Mouse (Mus musculus) intestine, embryonic 14.5 days (tissue): ENCODE results near the gene Edc3. TPM values are rescaled to one million over a fixed set of nuclear protein-coding genes. Genes with fewer than 3 reads are reported as not detected.

Source experiments
- ATAC-seq: fragments of 200-750 bp; cut with Nextera tagmentation; replicated peaks from 2 replicates; pipeline ENCODE4 v1.8.0; 2017; ENCODE audit warnings: low read depth, moderate number of reproducible peaks, moderate TSS enrichment, moderate library complexity; ENCODE audit not compliant: low FRiP score, low TSS enrichment
- DNase-seq: peaks from one replicate; pipeline ENCODE4 v3.0.0-alpha.2; 2018; ENCODE audit warnings: low spot score
- H3K27ac ChIP-seq: fragments of 300-500 bp; sonication (generic); 2 replicates; pipeline ENCODE4 v1.5.1; 2014; ENCODE audit warnings: low read depth, mild to moderate bottlenecking, control low read depth
- H3K27me3 ChIP-seq: fragments of 300-500 bp; sonication (generic); replicated peaks from 2 replicates; pipeline ENCODE4 v1.6.1; 2014; ENCODE audit warnings: low read length, control low read depth; ENCODE audit not compliant: control insufficient read depth, insufficient read depth
- H3K36me3 ChIP-seq: fragments of 300-500 bp; sonication (generic); 2 replicates; pipeline ENCODE4 v1.6.1; 2014; ENCODE audit warnings: low read length, control low read depth; ENCODE audit not compliant: control insufficient read depth, insufficient read depth
- H3K4me1 ChIP-seq: fragments of 300-500 bp; sonication (generic); replicated peaks from 2 replicates; pipeline ENCODE4 v1.6.1; 2014; ENCODE audit warnings: low read length, control low read depth, mixed read lengths; ENCODE audit not compliant: control insufficient read depth, insufficient read depth
- H3K4me2 ChIP-seq: fragments of 300-500 bp; sonication (generic); 2 replicates; pipeline ENCODE4 v1.6.1; 2014; ENCODE audit warnings: low read length
- H3K4me3 ChIP-seq: fragments of 300-500 bp; sonication (generic); 2 replicates; pipeline ENCODE4 v1.5.1; 2014; ENCODE audit warnings: low read depth, low read length, control low read depth, mixed read lengths
- H3K9ac ChIP-seq: fragments of 300-500 bp; sonication (generic); 2 replicates; pipeline ENCODE4 v1.6.1; 2014; ENCODE audit warnings: mild to moderate bottlenecking, low read length
- H3K9me3 ChIP-seq: fragments of 300-500 bp; sonication (generic); 2 replicates; pipeline ENCODE4 v1.6.1; 2016; ENCODE audit warnings: low read length, control low read depth; ENCODE audit not compliant: control insufficient read depth
- WGBS: fragments of 180-500 bp; shearing (Covaris S2); extraction: QIAGEN DNeasy Blood & Tissue Kit; methylation state at CpG from one replicate; pipeline ENCODE4 v1.1.7; 2014; 5-methylcytosine and 5-hydroxymethylcytosine counted together
- polyA plus RNA-seq: library from polyadenylated mRNA; unstranded; fragments of >200 nt; fragmentation: Nextera tagmentation; extraction: Ambion mirVana; gene quantifications from 2 replicates; pipeline ENCODE4 v1.2.1, GENCODE M21; 2014

Edc3 gene
- polyA plus RNA-seq, 1 experiment from 2014 or later = 25.1 TPM

- Histone ChIP-seq H3K27me3 (no peaks in the 10 kb centered on the region), H3K4me1 (no peaks in the 10 kb centered on the region), H3K36me3 (no peaks in the 10 kb centered on the region), H3K9me3 (no peaks in the 10 kb centered on the region), H3K4me3 (no peak overlapping the region), H3K4me2 (no peak overlapping the region), H3K9ac (no peak overlapping the region), H3K27ac (no peak overlapping the region)
- ATAC-seq (no peak), DNase-seq (no peak)
- WGBS = 36% methylated on average over 1 of the region's 1 CpGs
These were observed 40.1 kb upstream of the Edc3 start for GRCm38 (mm10) chr9:57668277-57668676.

- H3K4me2 ChIP-seq = no peak overlapping the region
- H3K36me3 ChIP-seq = no peaks in the 10 kb centered on the region
- H3K27me3 ChIP-seq = no peaks in the 10 kb centered on the region
- H3K4me1 ChIP-seq = no peaks in the 10 kb centered on the region
- H3K4me3 ChIP-seq = no peak overlapping the region
- no peak for DNase-seq
- H3K27ac ChIP-seq = no peak overlapping the region
- no peak for ATAC-seq
- H3K9me3 ChIP-seq = no peaks in the 10 kb centered on the region
- no peak overlapping the region for H3K9ac ChIP-seq
- WGBS = 78% methylated on average over 3 of the region's 3 CpGs
These were observed 38.8 kb upstream of the Edc3 start for GRCm38 (mm10) chr9:57669566-57669965.

DNA sequence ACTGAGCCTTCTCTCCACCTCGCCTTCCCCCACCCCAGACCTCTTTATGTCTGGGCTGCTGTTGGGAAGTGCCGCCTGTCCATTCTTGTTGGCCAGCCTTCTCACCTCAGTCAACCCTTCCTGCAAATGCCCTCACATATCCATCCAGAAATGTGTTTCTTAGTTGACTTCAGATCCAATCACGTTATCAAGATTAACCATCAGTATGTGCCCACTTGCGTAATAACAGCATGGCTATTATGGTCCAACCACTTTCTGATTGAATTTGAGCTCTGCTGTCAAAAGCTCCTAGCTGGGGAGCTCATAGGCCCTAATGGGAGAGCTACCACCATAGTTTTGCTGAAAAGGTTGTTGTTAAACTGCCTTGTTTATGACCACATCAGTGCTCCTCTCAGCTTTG lies 37.3 kb upstream of the Edc3 start:
- no peaks in the 10 kb centered on the region for H3K4me1 ChIP-seq
- no peak overlapping the region for H3K9ac ChIP-seq
- H3K27ac ChIP-seq = no peak overlapping the region
- H3K36me3 ChIP-seq = no peaks in the 10 kb centered on the region
- no peaks in the 10 kb centered on the region for H3K27me3 ChIP-seq
- DNase-seq (no peak), ATAC-seq (no peak)
- no peak overlapping the region for H3K4me2 ChIP-seq
- H3K9me3 ChIP-seq = no peaks in the 10 kb centered on the region
- WGBS = 88% methylated on average over 4 of the region's 4 CpGs
- no peak overlapping the region for H3K4me3 ChIP-seq

- ATAC-seq = no peak
- Histone ChIP-seq H3K9ac (no peak overlapping the region), H3K4me1 (no peaks in the 10 kb centered on the region), H3K9me3 (no peaks in the 10 kb centered on the region), H3K27ac (no peak overlapping the region), H3K36me3 (no peaks in the 10 kb centered on the region), H3K27me3 (no peaks in the 10 kb centered on the region), H3K4me2 (no peak overlapping the region), H3K4me3 (no peak overlapping the region)
- 78% methylated on average over 5 of the region's 5 CpGs for WGBS
- no peak for DNase-seq
These were observed 36.8 kb upstream of the Edc3 start for GRCm38 (mm10) chr9:57671500-57671899.

DNA sequence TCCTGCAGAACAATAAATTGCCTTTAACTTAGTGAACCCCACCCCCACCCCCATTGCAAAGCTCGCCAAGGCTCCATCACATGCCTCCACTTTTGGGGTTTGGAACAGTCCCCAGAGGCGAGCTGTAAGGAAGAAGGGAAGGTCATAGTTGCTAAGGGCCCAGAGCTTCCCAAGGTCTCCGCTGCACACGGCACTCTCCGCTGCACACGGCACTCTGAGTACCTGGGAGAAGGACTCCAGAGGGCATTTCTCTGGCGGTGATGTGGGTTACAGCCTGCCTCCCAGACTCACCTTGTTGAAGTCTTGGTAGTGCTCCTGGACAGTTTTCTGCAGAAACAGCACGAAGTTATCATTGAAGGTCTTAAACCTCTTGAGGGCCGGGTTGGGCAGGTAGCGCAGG lies 26.9 kb upstream of the Edc3 start:
- WGBS = 80% methylated on average over 10 of the region's 10 CpGs
- Histone ChIP-seq H3K36me3 (no peaks in the 10 kb centered on the region), H3K9ac (no peak overlapping the region), H3K4me3 (no peak overlapping the region), H3K27ac (no peak overlapping the region), H3K4me2 (no peak overlapping the region), H3K27me3 (no peaks in the 10 kb centered on the region), H3K4me1 (no peaks in the 10 kb centered on the region), H3K9me3 (no peaks in the 10 kb centered on the region)
- no peak for ATAC-seq
- no peak for DNase-seq

DNA sequence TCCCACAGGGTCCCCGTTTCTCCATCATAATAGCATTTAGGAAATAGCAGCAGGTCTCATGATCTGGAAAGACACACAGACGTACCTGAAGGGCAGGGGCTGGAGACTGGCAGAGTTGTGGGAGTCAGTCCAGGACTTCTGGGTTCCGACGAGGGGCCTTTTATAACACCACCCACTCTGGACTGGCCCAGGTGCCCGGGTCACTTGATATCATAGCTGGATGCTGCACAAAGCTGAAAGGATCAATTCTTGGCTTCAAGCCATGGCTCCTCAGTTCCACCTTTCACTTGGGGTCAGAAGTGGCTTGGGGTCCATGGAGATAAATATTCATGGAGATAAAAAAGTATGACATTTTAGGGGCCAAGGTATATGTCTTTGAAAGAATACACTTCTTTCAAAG lies 24.8 kb upstream of the Edc3 start, which contains the start of gene Cyp1a2:
TSS of gene Cyp1a2 (minus strand) at position 184 of the 400 bp plus-strand sequence.
- Histone ChIP-seq H3K4me1 (no peaks in the 10 kb centered on the region), H3K4me3 (no peak within 1 kb of the TSS), H3K4me2 (no peak within 1 kb of the TSS), H3K36me3 (no peaks in the 10 kb centered on the region), H3K27me3 (no peaks in the 10 kb centered on the region), H3K9ac (no peak within 1 kb of the TSS), H3K9me3 (no peaks in the 10 kb centered on the region), H3K27ac (no peak within 1 kb of the TSS)
- no peak for DNase-seq
- 79% methylated on average over 5 of the region's 5 CpGs for WGBS
- ATAC-seq = no peak

GRCm38 (mm10) chr9:57686011-57686410 lies 22.3 kb upstream of the Edc3 start:
- Histone ChIP-seq H3K9ac (no peak overlapping the region), H3K27ac (no peak overlapping the region), H3K27me3 (no peaks in the 10 kb centered on the region), H3K9me3 (no peaks in the 10 kb centered on the region), H3K4me3 (no peak overlapping the region), H3K36me3 (no peaks in the 10 kb centered on the region), H3K4me1 (no peaks in the 10 kb centered on the region), H3K4me2 (no peak overlapping the region)
- ATAC-seq (no peak), DNase-seq (no peak)
- WGBS = 88% methylated on average over 5 of the region's 5 CpGs

- Histone ChIP-seq H3K9ac (no peak within 1 kb of the TSS), H3K9me3 (no peaks in the 10 kb centered on the region), H3K4me3 (no peak within 1 kb of the TSS), H3K27me3 (no peaks in the 10 kb centered on the region), H3K27ac (no peak within 1 kb of the TSS), H3K4me2 (no peak within 1 kb of the TSS), H3K4me1 (no peaks in the 10 kb centered on the region), H3K36me3 (no peaks in the 10 kb centered on the region)
- 88% methylated on average over 2 of the region's 2 CpGs for WGBS
- DNase-seq (no peak), ATAC-seq (no peak)
These were observed 20.6 kb upstream of the Edc3 start, which contains the start of gene Cyp1a1 for GRCm38 (mm10) chr9:57687751-57688150. Gene Cyp1a1 (plus strand): TSS chr9:57687928.

GRCm38 (mm10) chr9:57688158-57688557 lies 20.2 kb upstream of the Edc3 start:
- DNase-seq (no peak), ATAC-seq (no peak)
- no peaks in the 10 kb centered on the region for H3K27me3 ChIP-seq
- no peak overlapping the region for H3K27ac ChIP-seq
- no peaks in the 10 kb centered on the region for H3K4me1 ChIP-seq
- no peak overlapping the region for H3K9ac ChIP-seq
- H3K9me3 ChIP-seq = no peaks in the 10 kb centered on the region
- no peak overlapping the region for H3K4me3 ChIP-seq
- 25% methylated on average over 2 of the region's 2 CpGs for WGBS
- H3K36me3 ChIP-seq = no peaks in the 10 kb centered on the region
- no peak overlapping the region for H3K4me2 ChIP-seq
